3 mouse cellular contexts compared by ENCODE assay signal in genomic region chr4:148119578-148119977, GRCm38 (mm10). TPM values are rescaled to one million over a fixed set of nuclear protein-coding genes. Genes with fewer than 3 reads are reported as not detected.
"Had no signal": no experiment of that assay in that cellular context is flagged by ENCODE, and none has a peak within 500 bp of the region (broad histone marks: within the 10 kb centered on the region; RNA-seq: fewer than 3 reads in every experiment).

No protein-coding gene starts in this region.

RNA-seq across cellular contexts. Expression of gene Draxin, which starts 10.9 kb away (rescaled TPM):
- total RNA-seq: megakaryocyte progenitor cell, adult 5-6 weeks; megakaryocyte-erythroid progenitor cell, adult 5-6 weeks had no signal
- polyA plus RNA-seq: thymus, postnatal 0 days had no signal
